Mouse (Mus musculus): ENCODE measurements around the gene Gja5. TPM values are rescaled to one million over a fixed set of nuclear protein-coding genes. Genes with fewer than 3 reads are reported as not detected.
"Not testable (repeated sequence)": the region's sequence is repeated elsewhere in the genome, so short reads cannot be mapped to it uniquely, and the experiment has no call there.

The Gja5 gene
- polyA plus RNA-seq, 1 experiment from 2014 or later, result 2.4 TPM

- H3K4me1 ChIP-seq (replicated peaks); H3K27ac ChIP-seq; H3K9ac ChIP-seq; DNase-seq; H3K9me3 ChIP-seq (replicated peaks); H3K4me3 ChIP-seq (replicated peaks); H3K36me3 ChIP-seq; H3K27me3 ChIP-seq; ATAC-seq (ENCODE audit: low read depth); H3K4me2 ChIP-seq: not testable (repeated sequence)
- 56% methylated on average over 5 of the region's 5 CpGs for WGBS (ENCODE audit: insufficient replicate concordance)
These were observed 167.9 kb downstream of the Gja5 start for GRCm38 (mm10) chr3:97072361-97072760.

DNA sequence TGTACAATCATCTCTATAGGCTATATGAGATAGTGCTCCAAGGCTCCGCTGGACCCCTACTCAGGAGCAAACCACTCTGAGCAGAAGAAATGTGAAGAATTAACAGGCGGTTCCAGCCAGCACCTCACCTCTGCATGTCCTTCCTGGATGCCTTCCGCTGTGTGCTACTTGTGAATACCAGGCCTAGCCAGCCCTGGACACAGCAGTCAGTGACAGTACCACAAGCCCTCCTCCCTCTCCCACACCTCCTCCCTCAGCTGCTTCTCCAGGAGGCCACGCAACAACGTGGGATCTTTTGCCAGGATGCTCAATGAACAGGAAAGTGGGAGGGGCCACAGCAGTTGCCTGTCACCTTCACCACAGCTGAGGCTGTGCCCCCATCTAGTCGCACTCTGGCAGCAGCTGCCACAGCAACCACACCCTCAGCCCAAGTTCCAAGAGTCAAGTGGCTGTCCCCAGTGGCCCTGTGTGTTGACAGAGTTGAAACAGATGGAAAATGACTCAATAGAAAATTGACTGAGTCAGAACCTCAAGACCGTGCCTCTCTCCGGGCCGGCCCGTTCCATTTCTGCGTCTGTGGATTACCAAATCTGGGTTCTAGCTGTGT is 171.4 kb downstream of the Gja5 start:
- H3K9me3 ChIP-seq (replicated peaks); H3K4me3 ChIP-seq (replicated peaks); H3K4me1 ChIP-seq (replicated peaks); H3K27me3 ChIP-seq; H3K9ac ChIP-seq; ATAC-seq (ENCODE audit: low read depth); H3K27ac ChIP-seq; H3K4me2 ChIP-seq; H3K36me3 ChIP-seq; DNase-seq: not testable (repeated sequence)
- 25% methylated on average over 2 of the region's 11 CpGs for WGBS (ENCODE audit: insufficient replicate concordance)

- Histone ChIP-seq H3K9me3 (replicated peaks) (no peaks in the 10 kb centered on the region), H3K27ac (no peak overlapping the region), H3K4me1 (replicated peaks) (no peaks in the 10 kb centered on the region), H3K4me2 (0 out of 2 replicates have a peak overlapping the region, but pooled peaks have one; percentile 14), H3K9ac (no peak overlapping the region), H3K36me3 (no peaks in the 10 kb centered on the region), H3K4me3 (replicated peaks) (0 out of 2 replicates have a peak overlapping the region, but pooled peaks have one; percentile 18), H3K27me3 (no peaks in the 10 kb centered on the region)
- WGBS (ENCODE audit: insufficient replicate concordance), result 27% methylated on average over 6 of the region's 6 CpGs
- no peak for ATAC-seq (ENCODE audit: low read depth)
- no peak for DNase-seq
These were observed 171.9 kb downstream of the Gja5 start for GRCm38 (mm10) chr3:97076412-97076811.

DNA sequence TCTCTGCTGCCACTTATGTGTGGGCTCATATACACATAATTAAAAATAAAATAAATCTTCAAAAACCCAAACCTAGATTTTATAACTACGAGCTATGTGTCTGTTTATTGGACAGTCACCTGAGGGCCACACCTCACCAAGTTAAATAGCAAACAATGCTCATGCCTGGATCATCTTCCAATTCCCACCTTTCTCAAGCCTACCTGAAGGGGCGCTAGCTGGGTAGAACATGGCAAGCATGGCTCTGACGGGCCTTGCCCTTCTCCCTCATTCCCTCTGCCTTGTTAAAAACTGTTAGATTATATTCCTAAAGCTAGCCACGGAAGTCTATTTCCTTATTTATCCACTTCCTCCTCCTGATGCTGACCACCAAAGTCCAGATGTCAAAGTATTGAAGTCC is 173.9 kb downstream of the Gja5 start:
- Histone ChIP-seq H3K9me3 (replicated peaks) (no peaks in the 10 kb centered on the region), H3K4me1 (replicated peaks) (no peaks in the 10 kb centered on the region), H3K27ac (no peak overlapping the region), H3K36me3 (no peaks in the 10 kb centered on the region), H3K9ac (no peak overlapping the region), H3K4me2 (no peak overlapping the region), H3K4me3 (replicated peaks) (no peak overlapping the region), H3K27me3 (no peaks in the 10 kb centered on the region)
- WGBS (ENCODE audit: insufficient replicate concordance), result 34% methylated on average over 4 of the region's 4 CpGs
- DNase-seq (no peak), ATAC-seq (ENCODE audit: low read depth) (no peak)

DNA sequence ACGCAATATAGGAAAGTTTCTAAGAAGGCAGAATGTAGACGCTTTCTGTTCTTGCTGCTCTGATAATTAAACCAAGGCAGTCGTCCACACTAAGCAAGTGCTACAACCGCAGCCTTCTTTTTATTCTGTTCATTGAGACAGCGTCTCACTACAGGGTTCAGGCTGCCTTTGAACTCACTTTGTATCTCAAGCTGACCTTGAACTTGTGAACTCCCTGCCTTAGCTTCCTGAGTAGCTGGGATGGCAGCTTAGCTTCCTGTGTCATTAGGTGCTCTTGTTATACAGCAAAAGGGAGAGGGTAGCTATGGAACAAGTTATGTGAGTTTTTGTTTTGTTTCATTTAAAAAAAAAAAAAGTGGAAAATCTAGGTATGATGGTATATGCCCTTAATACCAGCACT is 177.7 kb downstream of the Gja5 start:
- H3K27me3 ChIP-seq, result no peaks in the 10 kb centered on the region
- no peak overlapping the region for H3K27ac ChIP-seq
- no peak overlapping the region for H3K9ac ChIP-seq
- no peaks in the 10 kb centered on the region; the same call in 1 of the 2 replicates for H3K9me3 ChIP-seq (replicated peaks)
- no peak overlapping the region for H3K4me2 ChIP-seq
- ATAC-seq (ENCODE audit: low read depth) (no peak), DNase-seq (no peak)
- no peaks in the 10 kb centered on the region for H3K36me3 ChIP-seq
- H3K4me1 ChIP-seq (replicated peaks), result no peaks in the 10 kb centered on the region
- H3K4me3 ChIP-seq (replicated peaks), result no peak overlapping the region
- WGBS (ENCODE audit: insufficient replicate concordance), result 69% methylated on average over 5 of the region's 5 CpGs

- Histone ChIP-seq H3K27me3 (no peaks in the 10 kb centered on the region), H3K4me2 (no peak overlapping the region), H3K36me3 (no peaks in the 10 kb centered on the region), H3K27ac (no peak overlapping the region), H3K9me3 (replicated peaks) (no peaks in the 10 kb centered on the region; the same call in 1 of the 2 replicates), H3K4me1 (replicated peaks) (no peaks in the 10 kb centered on the region), H3K4me3 (replicated peaks) (no peak overlapping the region), H3K9ac (no peak overlapping the region)
- ATAC-seq (ENCODE audit: low read depth), result no peak
- peak; percentile 3 for DNase-seq
- WGBS (ENCODE audit: insufficient replicate concordance), result 52% methylated on average over 4 of the region's 4 CpGs
These were observed 182.8 kb downstream of the Gja5 start for GRCm38 (mm10) chr3:97087326-97087725.

DNA sequence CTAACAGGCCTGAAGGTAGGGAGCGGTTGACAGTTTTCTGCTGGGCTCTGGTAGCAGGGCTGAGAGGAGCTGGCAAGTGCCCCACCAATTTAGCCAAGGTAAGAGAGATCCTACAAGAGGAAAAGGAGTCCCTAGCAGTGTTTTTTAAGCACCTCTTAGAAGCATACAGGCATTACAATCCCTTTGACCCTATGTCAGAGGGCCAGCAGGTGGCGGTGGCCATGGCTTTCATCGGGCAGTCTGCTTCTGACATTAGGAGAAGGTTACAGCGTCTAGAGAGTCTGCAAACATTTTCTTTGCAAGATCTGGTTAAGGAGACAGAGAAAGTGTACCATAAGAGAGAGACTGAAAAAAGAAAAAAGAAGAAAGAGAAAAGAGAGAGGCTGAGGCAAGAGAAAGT is 183.8 kb downstream of the Gja5 start:
- not testable (repeated sequence) for H3K4me1 ChIP-seq (replicated peaks); ATAC-seq (ENCODE audit: low read depth); H3K27ac ChIP-seq; H3K4me3 ChIP-seq (replicated peaks); H3K9ac ChIP-seq; H3K36me3 ChIP-seq; H3K9me3 ChIP-seq (replicated peaks); H3K4me2 ChIP-seq; H3K27me3 ChIP-seq; DNase-seq
- WGBS (ENCODE audit: insufficient replicate concordance), result 68% methylated on average over 4 of the region's 4 CpGs

- not testable (repeated sequence) for H3K4me3 ChIP-seq (replicated peaks); H3K4me2 ChIP-seq; H3K36me3 ChIP-seq; H3K27me3 ChIP-seq; DNase-seq; ATAC-seq (ENCODE audit: low read depth); H3K27ac ChIP-seq; H3K9ac ChIP-seq; H3K9me3 ChIP-seq (replicated peaks); H3K4me1 ChIP-seq (replicated peaks)
- WGBS (ENCODE audit: insufficient replicate concordance), result 77% methylated on average over 7 of the region's 7 CpGs
These were observed 187.5 kb downstream of the Gja5 start for GRCm38 (mm10) chr3:97091971-97092370.

- not testable (repeated sequence) for H3K27ac ChIP-seq; H3K9ac ChIP-seq; DNase-seq; H3K27me3 ChIP-seq; H3K4me3 ChIP-seq (replicated peaks); H3K4me1 ChIP-seq (replicated peaks); H3K9me3 ChIP-seq (replicated peaks); H3K36me3 ChIP-seq; H3K4me2 ChIP-seq; ATAC-seq (ENCODE audit: low read depth)
- WGBS (ENCODE audit: insufficient replicate concordance), result 66% methylated on average over 4 of the region's 4 CpGs
These were observed 192.2 kb downstream of the Gja5 start for GRCm38 (mm10) chr3:97096664-97097063.

DNA sequence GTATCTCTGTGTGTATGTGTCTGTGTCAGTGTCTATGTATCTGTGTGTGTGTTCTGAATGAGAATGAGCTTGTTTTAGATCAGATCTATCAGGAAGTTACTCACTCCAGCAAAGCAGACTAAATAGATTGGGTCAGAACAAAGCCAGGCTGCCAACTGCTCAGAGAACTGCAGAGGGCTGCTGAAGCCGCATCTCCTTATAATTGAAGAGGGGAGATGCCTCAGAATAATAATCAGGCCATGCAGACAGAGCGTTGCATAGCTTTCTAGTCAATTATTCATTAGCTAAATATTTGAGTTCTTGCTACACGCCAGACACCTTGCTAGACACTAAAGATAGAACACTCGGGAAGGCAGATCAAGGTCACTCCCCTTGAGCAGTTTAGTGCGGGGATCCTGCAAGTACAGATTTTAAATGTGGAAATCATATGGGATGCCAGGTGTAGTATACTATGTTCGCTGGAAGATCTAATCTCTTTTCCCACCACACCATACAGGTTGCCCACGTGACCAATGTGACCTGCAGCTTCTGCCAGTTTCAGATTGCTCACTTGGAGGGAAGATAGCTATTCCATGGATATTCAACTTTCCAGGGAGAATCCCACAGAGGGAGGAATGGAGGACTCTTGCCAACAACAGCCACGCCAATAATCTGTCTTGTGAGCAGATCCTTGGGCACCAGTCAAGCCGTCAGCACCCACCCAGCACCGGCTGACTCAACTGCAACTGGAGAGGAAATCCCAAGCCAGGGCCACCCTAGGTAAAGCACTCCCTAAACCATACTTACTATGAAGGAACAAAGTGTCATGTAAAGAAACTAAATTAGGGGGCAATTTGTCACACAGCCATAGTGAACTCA is 196.5 kb downstream of the Gja5 start:
- Histone ChIP-seq H3K4me2 (no peak overlapping the region), H3K9me3 (replicated peaks) (no peaks in the 10 kb centered on the region), H3K4me1 (replicated peaks) (no peaks in the 10 kb centered on the region), H3K4me3 (replicated peaks) (no peak overlapping the region), H3K27me3 (no peaks in the 10 kb centered on the region), H3K36me3 (no peaks in the 10 kb centered on the region), H3K27ac (no peak overlapping the region), H3K9ac (no peak overlapping the region)
- 60% methylated on average over 10 of the region's 10 CpGs for WGBS (ENCODE audit: insufficient replicate concordance)
- no peak for ATAC-seq (ENCODE audit: low read depth)
- no peak for DNase-seq

DNA sequence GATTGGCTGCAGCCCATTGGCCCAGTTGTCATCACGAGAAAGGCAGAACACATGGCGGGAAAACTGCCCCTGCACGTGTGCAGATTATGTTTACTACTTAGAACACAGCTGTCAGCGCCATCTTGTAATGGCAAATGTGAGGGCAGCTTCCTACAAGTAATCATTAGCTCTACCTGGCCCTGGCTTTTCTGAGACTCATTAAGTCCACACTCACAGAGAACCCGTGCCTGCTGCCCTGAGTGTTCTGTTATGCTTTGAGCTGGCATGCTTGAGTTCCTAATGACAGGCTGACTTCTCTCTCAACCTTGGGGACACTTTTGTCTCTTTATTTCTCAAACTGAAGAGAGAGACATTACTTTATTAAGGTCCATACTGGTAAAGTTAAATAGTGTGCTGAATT is 199.5 kb downstream of the Gja5 start:
- H3K36me3 ChIP-seq; H3K9ac ChIP-seq; DNase-seq; H3K9me3 ChIP-seq (replicated peaks); H3K4me1 ChIP-seq (replicated peaks); H3K4me2 ChIP-seq; ATAC-seq (ENCODE audit: low read depth); H3K27ac ChIP-seq; H3K4me3 ChIP-seq (replicated peaks); H3K27me3 ChIP-seq: not testable (repeated sequence)
- WGBS (ENCODE audit: insufficient replicate concordance), result 55% methylated on average over 3 of the region's 5 CpGs
